Mouse (Mus musculus): Measurements from ENCODE around the gene Wnt8b.
A peak's percentile ranks its signal among the peaks of the same experiment; 100 is the strongest.

The Wnt8b gene

GRCm38 (mm10) chr19:44562652-44563206 is 69.5 kb downstream of the Wnt8b start, which contains the start of gene Hif1an:
Gene Hif1an, plus strand, starts transcription at chr19:44562850.
- peak; percentile 92 for DNase-seq (ENCODE audit: low spot score)
